Comparison of ENCODE assay signal across 27 mouse cellular contexts in genomic region chr12:29792998-29793397, GRCm38 (mm10).
DNase-seq lines count a peak whose midpoint lies in the region; ATAC-seq and TF ChIP-seq lines count a peak whose summit lies in the region.
"Had no signal": no experiment of that assay in that cellular context is flagged by ENCODE, and none has a peak within 500 bp of the region (broad histone marks: within the 10 kb centered on the region; RNA-seq: fewer than 3 reads in every experiment).

No protein-coding gene starts in this region.

- TF ChIP-seq CTCF in midbrain, postnatal 0 days (IDR thresholded peaks at IDR 0.05): no peak

- no peaks in the 10 kb centered on the region for H3K9me3 ChIP-seq in forebrain, embryonic 14.5 days (replicated peaks; ENCODE audit: control insufficient read depth, low read length)
- no peaks in the 10 kb centered on the region for H3K9me3 ChIP-seq in forebrain, embryonic 13.5 days (replicated peaks)
- H3K9me3 ChIP-seq in midbrain, embryonic 12.5 days: no peaks in the 10 kb centered on the region
- H3K9me3 ChIP-seq in midbrain, embryonic 11.5 days (ENCODE audit: control insufficient read depth, low read length): no peaks in the 10 kb centered on the region
- no peaks in the 10 kb centered on the region for H3K9me3 ChIP-seq in midbrain, postnatal 0 days (ENCODE audit: low read length)
- H3K9me3 ChIP-seq: embryonic facial prominence, embryonic 12.5 days; heart, embryonic 12.5 days; limb, embryonic 12.5 days; lung, embryonic 15.5 days; stomach, embryonic 15.5 days had no signal

- no peak for ATAC-seq in forebrain, embryonic 14.5 days
- ATAC-seq in forebrain, embryonic 13.5 days: no peak
- ATAC-seq in midbrain, embryonic 12.5 days (ENCODE audit: low FRiP score, low read depth): no peak
- no peak for ATAC-seq in midbrain, embryonic 11.5 days (ENCODE audit: low FRiP score)
- no peak for ATAC-seq in midbrain, postnatal 0 days (ENCODE audit: low FRiP score)
- ATAC-seq: activated CD4-positive, CD25-positive, alpha-beta regulatory T cell, adult 4 months; forebrain, embryonic 16.5 days had no signal

- H3K4me3 ChIP-seq in forebrain, embryonic 14.5 days (ENCODE audit: low read depth, low read length): no peak overlapping the region
- H3K4me3 ChIP-seq in forebrain, embryonic 13.5 days: no peak overlapping the region
- H3K4me3 ChIP-seq in midbrain, embryonic 12.5 days: no peak overlapping the region
- no peak overlapping the region for H3K4me3 ChIP-seq in midbrain, embryonic 11.5 days (ENCODE audit: low read depth, low read length)
- no peak overlapping the region for H3K4me3 ChIP-seq in midbrain, postnatal 0 days (ENCODE audit: low read depth, low read length)
- H3K4me3 ChIP-seq: embryonic facial prominence, embryonic 12.5 days; heart, adult 2 months; heart, embryonic 12.5 days; layer of hippocampus, adult 2 months; left cerebral cortex, adult 2 months; limb, embryonic 12.5 days; lung, embryonic 15.5 days; stomach, embryonic 15.5 days had no signal

- H3K4me2 ChIP-seq in forebrain, embryonic 14.5 days (ENCODE audit: low read length): no peak overlapping the region
- no peak overlapping the region for H3K4me2 ChIP-seq in forebrain, embryonic 13.5 days
- H3K4me2 ChIP-seq in midbrain, embryonic 12.5 days (replicated peaks): no peak overlapping the region
- H3K4me2 ChIP-seq in midbrain, embryonic 11.5 days: no peak overlapping the region
- H3K4me2 ChIP-seq in midbrain, postnatal 0 days (ENCODE audit: low read depth, low read length, poor library complexity, severe bottlenecking): no peak overlapping the region
- H3K4me2 ChIP-seq: embryonic facial prominence, embryonic 12.5 days; heart, embryonic 12.5 days; limb, embryonic 12.5 days; liver, embryonic 11.5 days; lung, embryonic 15.5 days; stomach, embryonic 15.5 days had no signal

- 0 out of 2 replicates have a peak overlapping the region, but pooled peaks have one; percentile 24 for H3K27ac ChIP-seq in forebrain, embryonic 14.5 days (ENCODE audit: low read depth, low read length)
- no peak overlapping the region; the same call in 1 of the 2 replicates for H3K27ac ChIP-seq in forebrain, embryonic 13.5 days
- 0 out of 2 replicates have a peak overlapping the region, but pooled peaks have one; percentile 42 for H3K27ac ChIP-seq in midbrain, embryonic 12.5 days (replicated peaks)
- no peak overlapping the region for H3K27ac ChIP-seq in midbrain, embryonic 11.5 days (ENCODE audit: low read depth, low read length)
- peak overlapping the region; percentile 26; the same call in 1 of the 2 replicates for H3K27ac ChIP-seq in midbrain, postnatal 0 days (ENCODE audit: low read depth, low read length)
- H3K27ac ChIP-seq: embryonic facial prominence, embryonic 12.5 days; heart, adult 2 months; layer of hippocampus, adult 2 months; left cerebral cortex, adult 2 months; limb, embryonic 12.5 days; lung, embryonic 15.5 days; stomach, embryonic 15.5 days had no signal

- DNase-seq in forebrain, embryonic 14.5 days (ENCODE audit: low spot score): no peak
- no peak for DNase-seq in midbrain, embryonic 11.5 days (ENCODE audit: low spot score, missing footprints)
- DNase-seq in midbrain, postnatal 0 days (ENCODE audit: low spot score): no peak
- no peak for DNase-seq in urinary bladder, adult 18-20 months (ENCODE audit: low spot score in 2 of 2)
- DNase-seq in cerebellum, adult 11-12 months: no peak
- DNase-seq: adrenal gland, adult 2 months; cerebellum, adult 11 months; cerebellum, adult 9-11 months; embryo, embryonic 11 days; heart, adult 2 months; heart, postnatal 4 days; kidney, adult 2 months; kidney, postnatal 36 days; right cerebral cortex, postnatal 14 days had no signal

- H3K36me3 ChIP-seq in forebrain, embryonic 14.5 days (ENCODE audit: control insufficient read depth, insufficient read depth, low read length): no peaks in the 10 kb centered on the region
- no peaks in the 10 kb centered on the region for H3K36me3 ChIP-seq in forebrain, embryonic 13.5 days (ENCODE audit: poor library complexity, severe bottlenecking)
- H3K36me3 ChIP-seq in midbrain, embryonic 12.5 days: no peaks in the 10 kb centered on the region
- no peaks in the 10 kb centered on the region for H3K36me3 ChIP-seq in midbrain, embryonic 11.5 days (ENCODE audit: control insufficient read depth, insufficient read depth, low read length)
- no peaks in the 10 kb centered on the region for H3K36me3 ChIP-seq in midbrain, postnatal 0 days (ENCODE audit: insufficient read depth, low read length)
- H3K36me3 ChIP-seq: embryonic facial prominence, embryonic 12.5 days; heart, embryonic 12.5 days; limb, embryonic 12.5 days; lung, embryonic 15.5 days; stomach, embryonic 15.5 days had no signal

- H3K4me1 ChIP-seq in forebrain, embryonic 14.5 days (ENCODE audit: control insufficient read depth, insufficient read depth, low read length): peaks cover 19% of the 10 kb centered on the region
- H3K4me1 ChIP-seq in forebrain, embryonic 13.5 days: peaks cover 49% of the 10 kb centered on the region
- peaks cover 26% of the 10 kb centered on the region for H3K4me1 ChIP-seq in midbrain, embryonic 12.5 days
- no peaks in the 10 kb centered on the region for H3K4me1 ChIP-seq in midbrain, embryonic 11.5 days (ENCODE audit: control insufficient read depth, insufficient read depth, low read length)
- 0 out of 2 replicates have a peak, but pooled peaks cover 6% of the 10 kb centered on the region for H3K4me1 ChIP-seq in midbrain, postnatal 0 days (ENCODE audit: insufficient read depth, low read length)
- H3K4me1 ChIP-seq: lung, embryonic 15.5 days had no signal

- H3K27me3 ChIP-seq in forebrain, embryonic 14.5 days (replicated peaks; ENCODE audit: control insufficient read depth, insufficient read depth, low read length): no peaks in the 10 kb centered on the region
- no peaks in the 10 kb centered on the region for H3K27me3 ChIP-seq in forebrain, embryonic 13.5 days
- no peaks in the 10 kb centered on the region for H3K27me3 ChIP-seq in midbrain, embryonic 12.5 days
- no peaks in the 10 kb centered on the region for H3K27me3 ChIP-seq in midbrain, embryonic 11.5 days (ENCODE audit: control insufficient read depth, insufficient read depth, low read length)
- H3K27me3 ChIP-seq in midbrain, postnatal 0 days (ENCODE audit: insufficient read depth, low read length): no peaks in the 10 kb centered on the region
- H3K27me3 ChIP-seq: CH12.LX; embryonic facial prominence, embryonic 12.5 days; lung, embryonic 15.5 days; stomach, embryonic 15.5 days had no signal

- WGBS in forebrain, embryonic 14.5 days: 87% methylated on average over 5 of the region's 5 CpGs
- 74% methylated on average over 5 of the region's 5 CpGs for WGBS in forebrain, embryonic 13.5 days
- WGBS in midbrain, embryonic 12.5 days: 80% methylated on average over 5 of the region's 5 CpGs
- WGBS in midbrain, embryonic 11.5 days: 86% methylated on average over 5 of the region's 5 CpGs
- WGBS in midbrain, postnatal 0 days: 44% methylated on average over 5 of the region's 5 CpGs

- H3K9ac ChIP-seq in forebrain, embryonic 14.5 days (ENCODE audit: low read length): no peak overlapping the region
- H3K9ac ChIP-seq in forebrain, embryonic 13.5 days: no peak overlapping the region
- no peak overlapping the region for H3K9ac ChIP-seq in midbrain, embryonic 12.5 days (replicated peaks)
- no peak overlapping the region for H3K9ac ChIP-seq in midbrain, embryonic 11.5 days (ENCODE audit: low read length)
- H3K9ac ChIP-seq in midbrain, postnatal 0 days (replicated peaks; ENCODE audit: low read length, poor library complexity, severe bottlenecking): no peak overlapping the region
- H3K9ac ChIP-seq: embryonic facial prominence, embryonic 12.5 days; heart, embryonic 12.5 days; limb, embryonic 12.5 days; lung, embryonic 15.5 days; stomach, embryonic 15.5 days had no signal

Comparison
In these comparisons a context has a peak if more than half of its experiments do, and no peak if none do; other contexts are left out.
1. H3K27ac ChIP-seq: peak in forebrain, embryonic 14.5 days (single experiment), midbrain, embryonic 12.5 days (single experiment) and midbrain, postnatal 0 days (single experiment); none in forebrain, embryonic 13.5 days (single experiment) and midbrain, embryonic 11.5 days (single experiment).